1 mouse cellular context compared by ENCODE assay signal in genomic region chr2:164888996-164889395, GRCm38 (mm10).
A peak's percentile ranks its signal among the peaks of the same experiment; 100 is the strongest.
TF ChIP-seq lines count a peak whose summit lies in the region.

No protein-coding gene starts in this region.

TF ChIP-seq in myocyte, 11 proteins besides CTCF, POLR2A, EP300 and RAD21:
- no peak for TF ChIP-seq SRF (IDR thresholded peaks at IDR 0.05; ENCODE audit: control insufficient read depth, insufficient read length, low read depth)
- peak; percentile 74 for TF ChIP-seq POLR2AphosphoS2 (IDR thresholded peaks at IDR 0.05; ENCODE audit: insufficient read length, low read depth)
TF ChIP-seq in myocyte: peak in this region for 1.
